Mouse (Mus musculus) E14TG2a.4 (cell line): ENCODE measurements around the gene Ostf1.

Experiments used
- H3K27me3 ChIP-seq: 2 replicates; pipeline ENCODE4 v1.6.1; 2014; ENCODE audit warnings: low read length, control low read depth; ENCODE audit not compliant: insufficient read depth
- H3K36me3 ChIP-seq: 2 replicates; pipeline ENCODE4 v1.6.1; 2014; ENCODE audit warnings: low read length, control low read depth; ENCODE audit not compliant: insufficient read depth
- H3K4me1 ChIP-seq: replicated peaks from 2 replicates; pipeline ENCODE4 v1.6.1; 2014; ENCODE audit warnings: low read depth, low read length, control low read depth
- H3K4me3 ChIP-seq: replicated peaks from 2 replicates; pipeline ENCODE4 v1.5.1; 2014; ENCODE audit warnings: mild to moderate bottlenecking, low read length
- H3K9me3 ChIP-seq: 2 replicates; pipeline ENCODE4 v1.6.1; 2014; ENCODE audit warnings: low read length, control low read depth
- CTCF ChIP-seq: conservative IDR thresholded peaks from 2 replicates; pipeline ENCODE4 v1.5.1; 2014; ENCODE audit warnings: low read length
- NANOG ChIP-seq: IDR thresholded peaks from 2 replicates; pipeline ENCODE4 v1.6.1; 2014; ENCODE audit warnings: borderline replicate concordance, low read length, mixed read lengths
- POU5F1 ChIP-seq: IDR thresholded peaks from 2 replicates; pipeline ENCODE4 v1.6.1; 2014; ENCODE audit warnings: low read length, borderline replicate concordance

Ostf1 gene

DNA sequence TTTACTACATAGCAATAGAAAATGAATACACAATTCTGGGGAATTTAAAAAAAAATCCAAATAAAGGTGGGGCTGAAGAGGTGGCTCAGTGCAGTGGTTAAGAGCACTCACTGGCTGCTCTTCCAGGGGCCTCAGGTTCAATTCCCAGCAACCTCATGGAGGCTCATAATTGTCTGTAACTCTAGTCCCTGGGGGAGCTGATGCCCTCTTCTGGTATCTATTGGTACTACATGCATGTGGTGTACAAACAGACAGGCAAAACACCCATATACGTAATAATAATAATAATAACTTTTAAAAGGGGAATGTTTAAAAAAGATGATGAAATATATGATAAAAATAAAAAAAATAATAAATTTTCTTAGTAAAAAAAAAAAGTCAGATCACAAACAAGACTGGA, 43.4 kb downstream of the Ostf1 start:
- H3K4me3 ChIP-seq, result no peak overlapping the region
- H3K4me1 ChIP-seq, result peaks cover 27% of the 10 kb centered on the region
- TF ChIP-seq CTCF (peak; percentile 65), NANOG (no peak)
- no peaks in the 10 kb centered on the region for H3K9me3 ChIP-seq
- no peaks in the 10 kb centered on the region for H3K27me3 ChIP-seq
- H3K36me3 ChIP-seq, result peaks cover 8% of the 10 kb centered on the region; the same call in 1 of the 2 replicates

DNA sequence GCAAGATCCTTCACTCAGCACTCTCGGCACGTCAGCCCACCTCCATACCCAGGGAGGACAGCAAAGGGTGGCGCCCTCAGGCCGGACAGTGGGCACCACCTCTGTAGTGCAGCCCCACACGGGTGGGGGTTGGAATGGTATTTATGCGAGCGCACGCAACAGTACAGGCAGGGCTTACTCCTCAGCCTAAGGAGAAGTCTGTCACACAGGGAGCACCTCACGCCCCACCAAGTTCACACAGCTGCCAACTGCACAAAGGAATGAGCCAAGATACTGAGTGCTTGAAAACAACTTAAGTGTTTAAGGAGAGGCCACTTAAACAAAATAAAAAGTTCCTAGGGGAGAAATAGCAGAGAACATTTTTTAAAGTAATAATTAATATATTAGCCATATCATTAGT, 44.5 kb downstream of the Ostf1 start:
- Histone ChIP-seq H3K9me3 (no peaks in the 10 kb centered on the region), H3K36me3 (peaks cover 8% of the 10 kb centered on the region; the same call in 1 of the 2 replicates), H3K4me3 (no peak overlapping the region), H3K27me3 (no peaks in the 10 kb centered on the region), H3K4me1 (peaks cover 25% of the 10 kb centered on the region)
- TF ChIP-seq CTCF, result no peak
- TF ChIP-seq POU5F1, result no peak
- no peak for TF ChIP-seq NANOG

DNA sequence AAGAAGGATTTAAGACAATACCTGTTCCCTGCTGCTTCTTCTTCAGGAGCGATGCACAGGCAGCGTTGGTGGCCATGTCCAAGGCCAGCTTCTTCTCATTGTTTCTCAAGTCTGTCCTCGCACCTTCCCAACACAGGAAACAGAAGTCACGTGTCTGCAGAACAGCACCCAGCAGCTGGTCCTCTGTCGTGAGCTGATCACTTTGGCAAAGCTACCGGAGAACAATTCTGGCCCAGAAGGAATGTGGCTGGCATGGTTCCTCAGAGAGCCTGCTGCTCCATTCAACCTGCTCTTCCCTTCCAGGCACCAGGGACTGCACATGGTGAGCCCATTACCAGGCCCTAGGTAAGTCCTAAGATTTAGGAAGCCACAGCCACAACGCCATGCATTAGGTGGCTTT, 47.0 kb downstream of the Ostf1 start:
- H3K27me3 ChIP-seq, result no peaks in the 10 kb centered on the region
- H3K36me3 ChIP-seq, result peaks cover 8% of the 10 kb centered on the region; the same call in 1 of the 2 replicates
- no peak overlapping the region for H3K4me3 ChIP-seq
- peaks cover 5% of the 10 kb centered on the region; the same call in 1 of the 2 replicates for H3K4me1 ChIP-seq
- TF ChIP-seq CTCF (no peak), NANOG (no peak), POU5F1 (no peak)
- no peaks in the 10 kb centered on the region for H3K9me3 ChIP-seq

DNA sequence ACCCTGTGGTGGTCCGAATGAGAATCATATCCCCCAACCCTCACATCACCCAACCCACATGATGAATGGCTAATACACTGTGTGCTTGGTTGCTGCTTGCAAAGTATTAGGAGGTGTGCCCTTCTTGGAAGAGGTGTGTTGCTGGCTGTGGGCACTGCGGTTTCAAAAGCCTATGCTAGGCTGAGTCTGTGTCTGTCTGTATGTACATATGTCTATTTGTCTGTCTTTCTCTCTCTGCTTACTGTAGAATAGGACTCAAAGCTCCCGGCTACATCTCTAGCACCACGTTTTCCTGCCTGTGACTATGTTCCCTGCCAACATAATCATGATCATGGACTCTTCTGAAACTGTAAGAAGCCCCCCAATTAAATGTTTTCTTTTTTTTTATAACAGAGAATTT, 47.9 kb downstream of the Ostf1 start:
- Histone ChIP-seq H3K27me3 (no peaks in the 10 kb centered on the region), H3K4me3 (no peak overlapping the region), H3K9me3 (no peaks in the 10 kb centered on the region), H3K4me1 (peaks cover under 1% of the 10 kb centered on the region; the same call in 1 of the 2 replicates), H3K36me3 (peaks cover 4% of the 10 kb centered on the region; the same call in 1 of the 2 replicates)
- TF ChIP-seq CTCF (no peak), NANOG (no peak), POU5F1 (no peak)

DNA sequence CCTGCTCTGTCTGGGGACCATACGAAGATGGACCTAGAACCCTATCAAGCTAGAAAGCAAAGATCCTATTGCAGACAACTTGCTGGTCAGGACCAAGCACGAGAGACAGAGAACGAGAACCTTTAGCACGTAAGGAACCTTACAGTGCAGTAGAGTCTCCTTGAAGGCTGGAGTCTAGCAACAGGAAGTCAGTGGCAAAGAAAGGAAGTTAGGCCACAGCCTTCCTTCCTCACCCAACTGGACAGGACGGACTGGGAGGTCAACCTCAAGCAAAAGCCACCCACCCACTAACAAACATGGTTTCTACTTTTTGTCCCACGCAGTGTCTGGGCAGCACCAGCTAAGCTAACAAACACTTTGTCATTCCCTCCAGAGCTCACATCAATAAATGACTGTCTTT, 48.7 kb downstream of the Ostf1 start:
- TF ChIP-seq POU5F1 (no peak), CTCF (no peak), NANOG (no peak)
- Histone ChIP-seq H3K9me3 (no peaks in the 10 kb centered on the region), H3K4me3 (no peak overlapping the region), H3K4me1 (peaks cover 8% of the 10 kb centered on the region), H3K27me3 (no peaks in the 10 kb centered on the region), H3K36me3 (peaks cover 4% of the 10 kb centered on the region; the same call in 1 of the 2 replicates)

DNA sequence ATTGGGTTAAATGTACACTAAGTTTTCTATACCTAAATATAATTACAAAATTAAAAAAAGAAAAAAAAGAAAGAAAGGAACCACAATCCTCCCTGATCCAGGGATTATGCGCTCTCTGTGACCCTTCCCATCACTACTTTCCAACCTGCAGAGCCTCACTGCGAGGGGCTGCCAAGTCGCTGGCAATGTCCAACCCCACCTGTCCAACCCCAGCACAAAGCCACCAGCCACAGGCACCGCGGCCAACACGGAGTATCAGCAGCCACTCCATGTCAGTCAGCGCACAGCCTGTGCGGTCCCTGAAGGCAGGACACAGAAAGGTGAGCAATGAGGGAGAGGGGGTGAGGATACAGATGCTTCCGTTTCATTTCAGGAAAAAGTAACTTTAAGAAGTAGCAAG, 49.4 kb downstream of the Ostf1 start:
- Histone ChIP-seq H3K36me3 (peaks cover 4% of the 10 kb centered on the region; the same call in 1 of the 2 replicates), H3K9me3 (no peaks in the 10 kb centered on the region), H3K4me1 (peaks cover 8% of the 10 kb centered on the region), H3K4me3 (no peak overlapping the region), H3K27me3 (no peaks in the 10 kb centered on the region)
- TF ChIP-seq CTCF, result no peak
- no peak for TF ChIP-seq POU5F1
- no peak for TF ChIP-seq NANOG

DNA sequence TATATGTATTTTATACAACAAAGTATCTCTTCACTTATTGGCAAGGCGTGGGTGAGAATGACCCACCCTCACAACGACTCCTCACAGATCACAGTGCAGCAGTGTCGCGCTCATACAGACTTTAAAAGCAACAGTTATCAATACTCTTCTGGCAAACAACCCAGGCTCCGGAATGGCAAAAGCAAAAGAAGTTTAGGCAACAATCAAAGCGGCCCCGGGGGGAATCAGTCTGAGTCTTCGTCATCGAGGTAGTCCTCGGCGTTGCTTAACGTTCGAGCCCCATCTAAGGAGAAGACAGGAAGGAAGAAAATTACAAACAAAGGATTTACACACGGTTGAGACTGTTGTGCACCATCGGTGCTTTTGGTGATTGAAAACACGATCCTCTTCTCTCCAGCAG, 50.6 kb downstream of the Ostf1 start:
- H3K9me3 ChIP-seq, result no peaks in the 10 kb centered on the region
- H3K27me3 ChIP-seq, result no peaks in the 10 kb centered on the region
- no peak overlapping the region for H3K4me3 ChIP-seq
- H3K36me3 ChIP-seq, result peaks cover 4% of the 10 kb centered on the region; the same call in 1 of the 2 replicates
- H3K4me1 ChIP-seq, result peaks cover 8% of the 10 kb centered on the region
- TF ChIP-seq NANOG (no peak), CTCF (no peak), POU5F1 (no peak)

DNA sequence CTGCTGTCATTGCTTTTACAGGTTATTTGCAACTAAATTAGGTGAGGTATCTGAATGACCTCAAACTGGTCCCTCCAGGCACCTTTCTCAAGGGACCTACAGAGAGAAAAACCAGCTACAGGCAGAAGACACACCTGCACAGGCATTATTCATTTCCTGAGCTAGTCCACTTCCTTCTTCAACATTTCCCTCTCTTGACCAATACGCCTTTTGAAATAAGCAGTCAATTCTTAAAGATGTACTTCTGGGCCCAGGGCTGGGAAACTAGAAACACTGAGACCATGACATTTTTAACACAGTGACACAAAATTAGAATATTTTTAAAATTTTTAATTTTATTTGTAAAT, 52.6 kb downstream of the Ostf1 start:
- Histone ChIP-seq H3K4me3 (no peak overlapping the region), H3K4me1 (peaks cover 8% of the 10 kb centered on the region), H3K36me3 (no peaks in the 10 kb centered on the region), H3K27me3 (no peaks in the 10 kb centered on the region), H3K9me3 (no peaks in the 10 kb centered on the region)
- TF ChIP-seq NANOG (no peak), CTCF (no peak), POU5F1 (no peak)

DNA sequence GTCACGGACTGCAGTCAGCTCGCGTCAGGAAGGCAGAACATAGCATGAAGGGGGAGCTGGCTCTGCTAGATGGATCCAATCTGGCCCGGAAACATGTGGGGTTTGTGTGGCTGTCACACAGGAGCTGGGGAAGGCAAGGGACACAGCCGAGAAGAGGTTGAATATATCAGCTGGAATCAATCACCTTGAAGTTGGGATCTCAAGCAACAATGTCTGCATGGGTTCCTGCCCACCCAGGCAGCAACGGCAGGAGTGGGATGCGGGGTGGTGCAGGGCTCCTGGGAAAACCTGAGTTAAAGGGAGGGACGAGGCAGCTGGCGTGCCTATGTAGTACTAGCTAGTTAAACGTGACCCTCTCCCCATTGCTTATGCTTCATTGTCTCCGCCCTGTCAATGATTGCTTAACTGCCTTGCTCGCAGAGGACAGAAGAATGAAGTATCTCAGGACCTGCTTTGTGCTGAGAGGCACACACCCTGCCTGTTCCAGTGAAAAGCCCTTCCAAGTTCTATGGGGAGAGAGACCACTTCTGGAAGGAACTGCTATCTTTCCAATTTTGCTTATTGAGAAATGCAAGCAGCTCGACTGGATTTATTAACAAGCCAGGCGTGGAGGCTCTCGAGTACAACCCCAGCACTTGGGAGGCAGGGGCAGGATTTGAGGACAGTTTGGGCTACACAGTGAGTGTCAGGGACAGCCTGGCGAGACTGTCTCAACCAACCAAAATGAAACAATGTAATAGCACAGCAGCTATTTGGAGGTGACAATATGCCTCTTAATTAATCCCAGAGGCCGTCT, 53.2 kb downstream of the Ostf1 start:
- no peaks in the 10 kb centered on the region for H3K36me3 ChIP-seq
- H3K9me3 ChIP-seq, result no peaks in the 10 kb centered on the region
- TF ChIP-seq POU5F1 (no peak), CTCF (no peak), NANOG (no peak)
- no peak overlapping the region for H3K4me3 ChIP-seq
- H3K27me3 ChIP-seq, result no peaks in the 10 kb centered on the region
- peaks cover 8% of the 10 kb centered on the region for H3K4me1 ChIP-seq
